ENCODE assay signal across 15 mouse cellular contexts in genomic region chr4:150819126-150819910, GRCm38 (mm10). TPM values are rescaled to one million over a fixed set of nuclear protein-coding genes. Genes with fewer than 3 reads are reported as not detected.
DNase-seq lines count a peak whose midpoint lies in the region; ATAC-seq lines count a peak whose summit lies in the region.
"Had no signal": no experiment of that assay in that cellular context is flagged by ENCODE, and none has a peak within 500 bp of the region (broad histone marks: within the 10 kb centered on the region; RNA-seq: fewer than 3 reads in every experiment).

No protein-coding gene starts in this region.

- no peak for ATAC-seq in kidney, embryonic 16.5 days (ENCODE audit: low FRiP score, low TSS enrichment)
- ATAC-seq in frontal cortex, adult (ENCODE audit: low TSS enrichment) = no peak
- ATAC-seq: forebrain, embryonic 13.5 days; inflammation-experienced regulatory T-cells, adult 6 months; midbrain, embryonic 16.5 days had no signal

- peaks cover 55% of the 10 kb centered on the region for H3K4me1 ChIP-seq in kidney, embryonic 16.5 days (ENCODE audit: insufficient read depth, low read length)

- H3K9me3 ChIP-seq in kidney, embryonic 16.5 days (ENCODE audit: low read length) = no peaks in the 10 kb centered on the region
- H3K9me3 ChIP-seq: forebrain, embryonic 13.5 days had no signal

- no peak overlapping the region for H3K27ac ChIP-seq in kidney, embryonic 16.5 days (ENCODE audit: low read length)
- H3K27ac ChIP-seq: forebrain, embryonic 13.5 days had no signal

- no peaks in the 10 kb centered on the region for H3K27me3 ChIP-seq in kidney, embryonic 16.5 days (ENCODE audit: insufficient read depth, low read length)

- peak; percentile 46 for DNase-seq in adrenal gland, postnatal 14 days
- no peak for DNase-seq in adrenal gland, adult 18-20 months (ENCODE audit: low spot score in 2 of 2)
- DNase-seq in kidney, postnatal 10 days = peak; percentile 61
- peak; percentile 40 to 44 for DNase-seq in heart, postnatal 14 days
- peak; percentile 46 to 73 for DNase-seq in lung, postnatal 4 days
- no peak for DNase-seq in spleen, postnatal 36 days (ENCODE audit: low spot score in 2 of 2)
- DNase-seq: cerebellum, adult 18-20 months; gastrocnemius, postnatal 10 days; thymus, postnatal 36 days had no signal

- intact Hi-C loops in heart, postnatal 14 days (cut with DNase I) = no loop called here

- H3K36me3 ChIP-seq in kidney, embryonic 16.5 days (ENCODE audit: insufficient read depth, low read length) = no peaks in the 10 kb centered on the region

- WGBS in kidney, embryonic 16.5 days = 58% methylated on average over 12 of the region's 12 CpGs

- H3K4me2 ChIP-seq in kidney, embryonic 16.5 days (replicated peaks; ENCODE audit: low read depth, low read length) = no peak overlapping the region
- H3K4me2 ChIP-seq: forebrain, embryonic 13.5 days; liver, embryonic 11.5 days had no signal

- no peak overlapping the region for H3K4me3 ChIP-seq in kidney, embryonic 16.5 days (ENCODE audit: low read length)
- H3K4me3 ChIP-seq: forebrain, embryonic 13.5 days had no signal

- no peak overlapping the region for H3K9ac ChIP-seq in kidney, embryonic 16.5 days (replicated peaks; ENCODE audit: low read length)
- H3K9ac ChIP-seq: forebrain, embryonic 13.5 days had no signal

RNA-seq across cellular contexts. Expression of gene Errfi1, which starts 34.4 kb away (rescaled TPM):
- 56.6 and 115 TPM in 2 replicates for total RNA-seq in adrenal gland, postnatal 14 days (2021)
- total RNA-seq in adrenal gland, adult 18-20 months (2021) = 10 to 100 TPM; 40.7 to 53.5 TPM
- polyA plus RNA-seq in kidney, embryonic 16.5 days (2015; fragmentation: Nextera tagmentation; extraction: Ambion mirVana) = 32.8 and 33.4 TPM in 2 replicates
- total RNA-seq in heart, postnatal 14 days (2021) = 10 to 100 TPM; 38.4 to 44.5 TPM

Comparison
In these comparisons a context has a peak if more than half of its experiments do, and no peak if none do; other contexts are left out.
1. DNase-seq: peak in adrenal gland, postnatal 14 days (single experiment), kidney, postnatal 10 days (single experiment), heart, postnatal 14 days (2 of 2) and lung, postnatal 4 days (2 of 2); none in adrenal gland, adult 18-20 months (0 of 2) and spleen, postnatal 36 days (0 of 2).